Mouse (Mus musculus): ENCODE measurements around the gene Cebpg. TPM values are rescaled to one million over a fixed set of nuclear protein-coding genes. Genes with fewer than 3 reads are reported as not detected.

Gene Cebpg
- total RNA-seq, 2 experiments from 2014 or later = 55.1 to 56.2 TPM

- DNase-seq = no peak
Measured at GRCm38 (mm10) chr7:35054977-35055618, 1.3 kb downstream of the Cebpg start.

- DNase-seq = no peak
Measured at GRCm38 (mm10) chr7:35054286-35054685, 2.1 kb downstream of the Cebpg start.

GRCm38 (mm10) chr7:35053161-35053560, 3.2 kb downstream of the Cebpg start:
- DNase-seq = no peak

GRCm38 (mm10) chr7:35050540-35050939, 5.8 kb downstream of the Cebpg start:
- DNase-seq = no peak

GRCm38 (mm10) chr7:35046091-35046490, 10.3 kb downstream of the Cebpg start:
- no peak for DNase-seq

GRCm38 (mm10) chr7:35044719-35045118, 11.7 kb downstream of the Cebpg start:
- peak in 1 of 2 experiments; percentile 22 for DNase-seq

- DNase-seq = peak in 1 of 2 experiments; percentile 32
Measured at GRCm38 (mm10) chr7:35043266-35043817, 13.0 kb downstream of the Cebpg start.

- peak; percentile 59 to 80 for DNase-seq
Measured at GRCm38 (mm10) chr7:35042759-35043217, 13.6 kb downstream of the Cebpg start.

GRCm38 (mm10) chr7:35042209-35042554, 14.2 kb downstream of the Cebpg start:
- DNase-seq = no peak

- peak in 1 of 2 experiments; percentile 54 for DNase-seq
Measured at GRCm38 (mm10) chr7:35041286-35042208, 14.8 kb downstream of the Cebpg start.

- no peak for DNase-seq
Measured at GRCm38 (mm10) chr7:35040176-35040972, 16.0 kb downstream of the Cebpg start.

- peak; percentile 37 to 65 for DNase-seq
Measured at GRCm38 (mm10) chr7:35037408-35037807, 19.0 kb downstream of the Cebpg start.

- DNase-seq = peak; percentile 62 to 71
Measured at GRCm38 (mm10) chr7:35036266-35036731, 20.1 kb downstream of the Cebpg start.

- no peak for DNase-seq
Measured at GRCm38 (mm10) chr7:35035565-35035964, 20.8 kb downstream of the Cebpg start.

- peak in 1 of 2 experiments; percentile 36 for DNase-seq
Measured at GRCm38 (mm10) chr7:35035141-35035553, 21.2 kb downstream of the Cebpg start.

GRCm38 (mm10) chr7:35030567-35030966, 25.8 kb downstream of the Cebpg start:
- DNase-seq = no peak

- DNase-seq = no peak
Measured at GRCm38 (mm10) chr7:35029648-35030047, 26.7 kb downstream of the Cebpg start.

GRCm38 (mm10) chr7:35029228-35029627, 27.1 kb downstream of the Cebpg start:
- DNase-seq = no peak

GRCm38 (mm10) chr7:35028559-35028958, 27.8 kb downstream of the Cebpg start:
- DNase-seq = no peak

GRCm38 (mm10) chr7:35027801-35028420, 28.5 kb downstream of the Cebpg start:
- DNase-seq = no peak

GRCm38 (mm10) chr7:35026838-35027291, 29.5 kb downstream of the Cebpg start:
- peak; percentile 59 to 81 for DNase-seq

Measured in adrenal gland, postnatal 36 days (tissue).